Mouse (Mus musculus): ENCODE results near the gene Vmn1r181.
"Not testable (repeated sequence)": the region's sequence is repeated elsewhere in the genome, so short reads cannot be mapped to it uniquely, and the experiment has no call there.

Vmn1r181 gene

DNA sequence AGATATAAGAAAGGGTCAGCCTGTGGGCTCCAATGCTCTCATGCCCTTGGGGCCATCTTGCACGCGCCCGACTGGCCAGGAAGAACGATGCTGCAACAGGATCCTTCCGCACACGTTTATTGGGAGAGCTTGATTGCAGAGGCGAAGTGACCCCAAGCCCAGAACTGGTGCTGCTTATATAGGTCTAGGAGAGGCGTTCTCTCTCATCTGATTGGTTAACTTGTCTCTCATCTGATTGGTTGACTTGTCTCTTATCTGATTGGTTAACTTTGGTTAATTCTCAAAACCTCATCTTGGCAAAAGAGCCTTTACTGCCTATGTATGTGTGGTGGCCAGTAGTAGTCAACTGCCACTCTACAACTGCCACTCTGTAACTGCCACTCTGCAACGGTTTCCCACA is at the start of gene Vmn1r181:
Gene Vmn1r181, plus strand, starts transcription at position 301 of the 400 bp plus-strand sequence.
- DNase-seq (ENCODE audit: low read depth, low spot score) = not testable (repeated sequence)

GRCm38 (mm10) chr7:23926678-23927077 is 47.7 kb upstream of the Vmn1r181 start, which contains the start of gene Vmn1r179:
Gene Vmn1r179 (plus strand): TSS chr7:23926978.
- DNase-seq (ENCODE audit: low read depth, low spot score) = no peak

GRCm38 (mm10) chr7:23950332-23950731 is 24.1 kb upstream of the Vmn1r181 start, which contains the start of gene Vmn1r180:
Gene Vmn1r180 (plus strand): TSS chr7:23950632.
- no peak for DNase-seq (ENCODE audit: low read depth, low spot score)

DNA sequence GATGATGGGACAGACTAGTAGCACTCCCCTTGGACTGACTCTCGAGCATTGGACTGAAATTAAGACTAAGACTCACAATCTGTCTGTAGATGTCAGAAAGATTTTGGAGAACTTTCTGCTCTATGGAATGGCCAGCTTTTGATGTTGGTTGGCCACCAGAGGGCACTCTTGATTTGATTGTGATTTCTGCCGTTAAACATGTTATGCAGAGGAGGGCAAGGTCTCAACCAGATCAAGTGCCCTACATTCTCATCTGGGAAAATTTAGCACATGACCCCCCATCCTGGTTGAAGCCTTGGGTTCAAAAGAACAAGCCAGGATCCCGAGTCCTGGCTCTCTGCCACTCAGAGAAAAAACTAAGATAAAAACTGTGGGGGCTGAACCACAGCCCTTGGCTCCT is 6.4 kb upstream of the Vmn1r181 start:
- peak; percentile 10 for DNase-seq (ENCODE audit: low read depth, low spot score)

GRCm38 (mm10) chr7:24001391-24001790 is 27.0 kb downstream of the Vmn1r181 start, which contains the start of gene V1rd19:
Gene V1rd19 (plus strand): TSS chr7:24001691.
- DNase-seq (ENCODE audit: low read depth, low spot score) = no peak

Measured in brain, adult 2 months (tissue).